Mouse (Mus musculus): Measurements from ENCODE around the gene Tyro3.

- no peak for TF ChIP-seq CTCF (IDR thresholded peaks at IDR 0.05; ENCODE audit: low read depth)
- no peak for TF ChIP-seq EP300 (IDR thresholded peaks at IDR 0.05; ENCODE audit: low read depth)
Measured at GRCm38 (mm10) chr2:119757601-119758100, 39.9 kb upstream of the Tyro3 start.
